Mouse (Mus musculus) liver, embryonic 12.5 days (tissue): Measurements from ENCODE around the gene Nrxn3. TPM values are rescaled to one million over a fixed set of nuclear protein-coding genes. Genes with fewer than 3 reads are reported as not detected.

Experiments
- ATAC-seq: fragments of 200-750 bp; cut with Nextera tagmentation; 2 replicates; pipeline ENCODE4 v1.8.0; 2017; ENCODE audit warnings: moderate number of reproducible peaks, mild to moderate bottlenecking, moderate library complexity
- H3K27ac ChIP-seq: fragments of 300-500 bp; sonication (generic); 2 replicates; pipeline ENCODE4 v1.5.1; 2016; ENCODE audit warnings: mild to moderate bottlenecking
- H3K27me3 ChIP-seq: fragments of 300-500 bp; sonication (generic); replicated peaks from 2 replicates; pipeline ENCODE4 v1.6.1; 2016; ENCODE audit warnings: mild to moderate bottlenecking, moderate library complexity
- H3K36me3 ChIP-seq: fragments of 300-500 bp; sonication (generic); 2 replicates; pipeline ENCODE4 v1.6.1; 2016; ENCODE audit warnings: mild to moderate bottlenecking, moderate library complexity
- H3K4me1 ChIP-seq: fragments of 300-500 bp; sonication (generic); 2 replicates; pipeline ENCODE4 v1.6.1; 2016
- H3K4me2 ChIP-seq: fragments of 300-500 bp; sonication (generic); 2 replicates; pipeline ENCODE4 v1.6.1; 2016; ENCODE audit warnings: mild to moderate bottlenecking, moderate library complexity
- H3K4me3 ChIP-seq: fragments of 300-500 bp; sonication (generic); 2 replicates; pipeline ENCODE4 v1.5.1; 2016; ENCODE audit warnings: mild to moderate bottlenecking, moderate library complexity
- H3K9ac ChIP-seq: fragments of 300-500 bp; sonication (generic); 2 replicates; pipeline ENCODE4 v1.6.1; 2016; ENCODE audit warnings: mild to moderate bottlenecking, moderate library complexity
- H3K9me3 ChIP-seq: fragments of 300-500 bp; sonication (generic); replicated peaks from 2 replicates; pipeline ENCODE4 v1.6.1; 2016; ENCODE audit warnings: mild to moderate bottlenecking, moderate library complexity
- WGBS: fragments of 180-500 bp; shearing (Covaris S2); methylation state at CpG from one replicate; pipeline ENCODE4 v1.1.7; 2016; ENCODE audit not compliant: insufficient replicate concordance; 5-methylcytosine and 5-hydroxymethylcytosine counted together
- polyA plus RNA-seq: library from polyadenylated mRNA; unstranded; fragments of >200 nt; fragmentation: Nextera tagmentation; extraction: Ambion mirVana; gene quantifications from 2 replicates; pipeline ENCODE4 v1.2.1, GENCODE M21; 2016

Nrxn3 gene
- polyA plus RNA-seq, 1 experiment from 2014 or later: 1.4 TPM

- H3K4me2 ChIP-seq: no peak overlapping the region
- H3K4me3 ChIP-seq: no peak overlapping the region
- H3K36me3 ChIP-seq: no peaks in the 10 kb centered on the region
- H3K27me3 ChIP-seq: no peaks in the 10 kb centered on the region
- no peak overlapping the region for H3K27ac ChIP-seq
- WGBS: 69% methylated on average over 5 of the region's 5 CpGs
- no peak overlapping the region for H3K9ac ChIP-seq
- no peaks in the 10 kb centered on the region for H3K9me3 ChIP-seq
- no peaks in the 10 kb centered on the region for H3K4me1 ChIP-seq
- ATAC-seq: no peak
These were observed 1211.0 kb downstream of the Nrxn3 start for GRCm38 (mm10) chr12:89933630-89934029.

DNA sequence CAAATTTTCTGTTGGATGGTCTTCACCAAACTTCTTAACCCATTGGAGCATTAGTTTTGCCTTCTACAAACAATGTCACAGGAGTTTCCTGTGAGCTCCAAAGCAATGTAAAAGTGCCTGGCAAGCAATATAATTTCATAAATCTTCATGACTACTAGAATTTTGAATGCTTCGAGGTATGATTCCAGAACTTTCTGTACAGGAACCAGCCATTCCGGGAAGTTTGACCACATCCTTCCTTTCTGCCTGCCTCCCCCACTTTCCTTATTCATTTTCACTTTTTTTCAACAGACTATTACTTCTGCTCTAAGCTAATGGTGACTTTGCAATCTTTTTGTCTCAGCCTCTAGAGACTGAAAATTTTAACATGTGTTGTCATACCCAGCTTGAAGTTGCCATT lies 1218.1 kb downstream of the Nrxn3 start:
- no peak for ATAC-seq
- no peak overlapping the region for H3K4me2 ChIP-seq
- H3K4me3 ChIP-seq: no peak overlapping the region
- no peaks in the 10 kb centered on the region for H3K4me1 ChIP-seq
- no peaks in the 10 kb centered on the region for H3K27me3 ChIP-seq
- H3K36me3 ChIP-seq: no peaks in the 10 kb centered on the region
- H3K27ac ChIP-seq: no peak overlapping the region
- no peaks in the 10 kb centered on the region for H3K9me3 ChIP-seq
- no peak overlapping the region for H3K9ac ChIP-seq
- WGBS: 30% methylated on average over 2 of the region's 2 CpGs

DNA sequence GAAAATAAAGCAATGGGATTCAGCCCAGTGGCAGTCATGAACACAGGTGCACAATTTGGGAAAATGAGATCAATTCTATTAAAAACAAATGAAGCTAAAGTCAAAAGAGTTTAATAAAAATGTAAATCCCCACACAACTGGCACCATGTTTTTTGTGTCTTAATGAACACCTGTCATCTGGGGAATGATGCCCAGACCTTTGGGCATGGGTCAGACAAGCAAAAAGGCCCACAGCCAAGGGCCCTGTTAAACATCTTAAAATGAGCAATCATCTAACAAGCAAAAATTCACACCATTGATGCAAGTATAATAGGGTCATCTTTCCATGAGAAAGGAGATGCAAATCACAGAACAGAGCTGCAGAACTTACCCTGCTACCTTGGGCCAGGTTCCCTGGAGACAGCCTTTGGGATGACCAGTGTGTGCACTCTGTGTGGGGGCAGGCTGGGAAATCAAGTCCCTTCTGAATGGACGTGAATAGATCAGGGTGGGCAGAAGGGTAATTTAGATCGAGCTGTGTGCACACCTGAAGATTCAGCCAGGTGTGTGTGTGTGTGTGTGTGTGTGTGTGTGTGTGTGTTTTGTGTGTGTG lies 1223.3 kb downstream of the Nrxn3 start:
- Histone ChIP-seq H3K27ac (no peak overlapping the region), H3K4me2 (no peak overlapping the region), H3K27me3 (no peaks in the 10 kb centered on the region), H3K36me3 (no peaks in the 10 kb centered on the region), H3K4me3 (no peak overlapping the region), H3K4me1 (no peaks in the 10 kb centered on the region), H3K9ac (no peak overlapping the region), H3K9me3 (no peaks in the 10 kb centered on the region)
- WGBS: 49% methylated on average over 2 of the region's 2 CpGs
- ATAC-seq: no peak

GRCm38 (mm10) chr12:89946522-89946921 lies 1223.8 kb downstream of the Nrxn3 start:
- Histone ChIP-seq H3K27me3 (no peaks in the 10 kb centered on the region), H3K4me1 (no peaks in the 10 kb centered on the region), H3K4me3 (no peak overlapping the region), H3K27ac (no peak overlapping the region), H3K9ac (no peak overlapping the region), H3K9me3 (no peaks in the 10 kb centered on the region), H3K4me2 (no peak overlapping the region), H3K36me3 (no peaks in the 10 kb centered on the region)
- 23% methylated on average over 5 of the region's 5 CpGs for WGBS
- no peak for ATAC-seq

DNA sequence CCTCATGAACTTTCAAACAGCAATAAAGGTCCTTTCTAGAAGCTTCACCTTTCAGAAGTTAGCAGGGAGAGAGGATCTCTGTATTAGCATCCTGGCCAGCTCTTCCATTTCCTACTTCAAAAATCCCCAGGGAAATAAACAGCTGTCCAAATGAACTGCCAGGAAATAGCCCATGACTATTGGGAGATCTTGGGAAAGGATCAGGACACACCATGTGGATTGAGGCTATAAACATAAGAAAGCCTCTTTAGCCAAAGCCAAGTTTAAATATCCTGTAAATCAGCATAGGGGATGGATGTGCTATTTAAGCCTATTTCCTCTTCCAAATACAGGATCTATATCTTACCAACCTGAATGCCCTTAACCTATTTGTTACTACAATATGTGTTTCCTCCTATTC lies 1230.6 kb downstream of the Nrxn3 start:
- H3K27me3 ChIP-seq: no peaks in the 10 kb centered on the region
- H3K9ac ChIP-seq: no peak overlapping the region
- no peak for ATAC-seq
- no peaks in the 10 kb centered on the region for H3K4me1 ChIP-seq
- H3K9me3 ChIP-seq: no peaks in the 10 kb centered on the region
- no peak overlapping the region for H3K27ac ChIP-seq
- no peak overlapping the region for H3K4me3 ChIP-seq
- H3K36me3 ChIP-seq: no peaks in the 10 kb centered on the region
- H3K4me2 ChIP-seq: no peak overlapping the region

- Histone ChIP-seq H3K4me2 (no peak overlapping the region), H3K27ac (no peak overlapping the region), H3K36me3 (no peaks in the 10 kb centered on the region), H3K27me3 (no peaks in the 10 kb centered on the region), H3K9me3 (no peaks in the 10 kb centered on the region), H3K4me1 (no peaks in the 10 kb centered on the region), H3K4me3 (no peak overlapping the region), H3K9ac (no peak overlapping the region)
- no peak for ATAC-seq
- WGBS: 45% methylated on average over 3 of the region's 3 CpGs
These were observed 1231.0 kb downstream of the Nrxn3 start for GRCm38 (mm10) chr12:89953649-89954048.

- no peak overlapping the region for H3K4me2 ChIP-seq
- H3K27ac ChIP-seq: no peak overlapping the region
- no peaks in the 10 kb centered on the region for H3K36me3 ChIP-seq
- 63% methylated on average over 5 of the region's 5 CpGs for WGBS
- H3K4me3 ChIP-seq: no peak overlapping the region
- no peaks in the 10 kb centered on the region for H3K4me1 ChIP-seq
- ATAC-seq: no peak
- no peaks in the 10 kb centered on the region for H3K27me3 ChIP-seq
- H3K9me3 ChIP-seq: no peaks in the 10 kb centered on the region
- no peak overlapping the region for H3K9ac ChIP-seq
These were observed 1231.9 kb downstream of the Nrxn3 start for GRCm38 (mm10) chr12:89954441-89955070.

- H3K4me1 ChIP-seq: no peaks in the 10 kb centered on the region
- WGBS: 50% methylated on average over 1 of the region's 1 CpGs
- H3K9ac ChIP-seq: no peak overlapping the region
- H3K4me2 ChIP-seq: no peak overlapping the region
- no peak overlapping the region for H3K27ac ChIP-seq
- H3K9me3 ChIP-seq: no peaks in the 10 kb centered on the region
- H3K4me3 ChIP-seq: no peak overlapping the region
- no peaks in the 10 kb centered on the region for H3K27me3 ChIP-seq
- no peaks in the 10 kb centered on the region for H3K36me3 ChIP-seq
- ATAC-seq: no peak
These were observed 1240.4 kb downstream of the Nrxn3 start for GRCm38 (mm10) chr12:89963073-89963472.

DNA sequence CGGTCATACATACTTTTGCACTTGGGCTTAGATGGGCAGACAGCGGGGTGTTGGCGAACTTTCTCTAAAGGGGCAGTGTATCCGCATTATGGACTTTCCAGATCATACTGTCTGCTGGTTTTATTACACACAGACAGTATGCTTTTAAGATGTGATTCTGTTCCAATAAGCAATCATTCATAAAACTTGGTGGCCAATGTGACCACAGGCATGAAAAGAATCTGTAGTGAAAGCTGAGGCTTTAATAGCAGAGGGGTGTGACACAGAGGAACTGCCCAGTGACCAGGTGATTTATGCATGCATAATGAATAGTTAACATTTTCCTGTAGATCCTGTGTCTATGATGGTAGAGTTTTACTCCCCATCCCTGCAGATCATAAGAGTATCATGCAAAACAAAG lies 1254.0 kb downstream of the Nrxn3 start:
- no peaks in the 10 kb centered on the region for H3K4me1 ChIP-seq
- no peaks in the 10 kb centered on the region for H3K9me3 ChIP-seq
- no peak overlapping the region for H3K27ac ChIP-seq
- H3K36me3 ChIP-seq: no peaks in the 10 kb centered on the region
- WGBS: 82% methylated on average over 4 of the region's 4 CpGs
- H3K27me3 ChIP-seq: no peaks in the 10 kb centered on the region
- no peak overlapping the region for H3K4me2 ChIP-seq
- H3K9ac ChIP-seq: no peak overlapping the region
- no peak overlapping the region for H3K4me3 ChIP-seq
- no peak for ATAC-seq

- Histone ChIP-seq H3K9ac (no peak overlapping the region), H3K4me2 (no peak overlapping the region), H3K9me3 (no peaks in the 10 kb centered on the region), H3K36me3 (no peaks in the 10 kb centered on the region), H3K4me1 (no peaks in the 10 kb centered on the region), H3K4me3 (no peak overlapping the region), H3K27me3 (no peaks in the 10 kb centered on the region), H3K27ac (no peak overlapping the region)
- WGBS: 64% methylated on average over 5 of the region's 5 CpGs
- ATAC-seq: no peak
These were observed 1254.8 kb downstream of the Nrxn3 start for GRCm38 (mm10) chr12:89977479-89977878.

DNA sequence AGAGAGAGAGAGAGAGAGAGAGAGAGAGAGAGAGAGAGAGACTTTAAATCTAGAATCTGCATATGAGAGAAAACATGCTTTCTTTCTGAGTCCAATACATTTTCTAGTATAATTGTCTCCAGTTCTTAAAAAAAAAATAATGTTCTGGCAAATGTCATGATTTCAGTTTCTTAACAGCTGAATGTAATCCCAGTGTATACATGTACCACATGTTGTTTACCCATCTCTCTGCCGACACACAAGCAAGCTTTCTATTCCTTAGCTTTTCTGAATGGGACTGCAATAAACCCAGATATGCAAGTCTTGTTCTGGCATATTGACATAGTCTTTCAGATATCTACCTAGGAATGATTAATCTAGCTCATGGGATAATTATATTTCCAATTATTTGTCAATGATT lies 1256.5 kb downstream of the Nrxn3 start:
- ATAC-seq: no peak
- no peaks in the 10 kb centered on the region for H3K36me3 ChIP-seq
- no peak overlapping the region for H3K9ac ChIP-seq
- no peaks in the 10 kb centered on the region for H3K9me3 ChIP-seq
- no peak overlapping the region for H3K4me2 ChIP-seq
- H3K27ac ChIP-seq: no peak overlapping the region
- H3K4me1 ChIP-seq: no peaks in the 10 kb centered on the region
- no peak overlapping the region for H3K4me3 ChIP-seq
- no peaks in the 10 kb centered on the region for H3K27me3 ChIP-seq
- WGBS: 75% methylated on average over 1 of the region's 1 CpGs

GRCm38 (mm10) chr12:89982445-89982844 lies 1259.8 kb downstream of the Nrxn3 start:
- Histone ChIP-seq H3K4me3 (no peak overlapping the region), H3K9me3 (no peaks in the 10 kb centered on the region), H3K27ac (no peak overlapping the region), H3K9ac (no peak overlapping the region), H3K36me3 (no peaks in the 10 kb centered on the region), H3K27me3 (no peaks in the 10 kb centered on the region), H3K4me1 (no peaks in the 10 kb centered on the region), H3K4me2 (no peak overlapping the region)
- no peak for ATAC-seq
- WGBS: 66% methylated on average over 5 of the region's 5 CpGs

GRCm38 (mm10) chr12:89983399-89983798 lies 1260.7 kb downstream of the Nrxn3 start:
- no peak overlapping the region for H3K4me3 ChIP-seq

More at GRCm38 (mm10) chr12:89983399-89983798, 1260.7 kb downstream of the Nrxn3 start:
- Histone ChIP-seq H3K27me3 (no peaks in the 10 kb centered on the region), H3K9me3 (no peaks in the 10 kb centered on the region), H3K27ac (no peak overlapping the region), H3K4me2 (no peak overlapping the region), H3K9ac (no peak overlapping the region), H3K4me1 (no peaks in the 10 kb centered on the region), H3K36me3 (no peaks in the 10 kb centered on the region)
- no peak for ATAC-seq
